Mouse (Mus musculus) liver, adult 2 months (tissue): ENCODE measurements around the gene St7l. TPM values are rescaled to one million over a fixed set of nuclear protein-coding genes. Genes with fewer than 3 reads are reported as not detected.
A peak's percentile ranks its signal among the peaks of the same experiment; 100 is the strongest.

Experiments
- DNase-seq: peaks from one replicate; pipeline ENCODE4 v3.0.0-alpha.2; 2011; ENCODE audit warnings: low read depth, low spot score; ENCODE audit errors: extremely low read depth
- H3K27ac ChIP-seq: fragments of 200-500 bp; replicated peaks from 2 replicates; pipeline ENCODE4 v1.5.1; 2012; ENCODE audit warnings: low read depth, mild to moderate bottlenecking, control low read depth, inconsistent platforms, low read length; ENCODE audit not compliant: insufficient read depth
- H3K27me3 ChIP-seq: fragments of 200-500 bp; 2 replicates; pipeline ENCODE4 v1.6.1; 2012; ENCODE audit warnings: mild to moderate bottlenecking, moderate library complexity, low read length, inconsistent platforms; ENCODE audit not compliant: control insufficient read depth, insufficient read depth
- H3K36me3 ChIP-seq: fragments of 200-500 bp; 2 replicates; pipeline ENCODE4 v1.6.1; 2012; ENCODE audit warnings: low read length, inconsistent platforms; ENCODE audit not compliant: control insufficient read depth, insufficient read depth
- H3K4me1 ChIP-seq: fragments of 200-500 bp; 2 replicates; pipeline ENCODE4 v1.6.1; 2011; ENCODE audit warnings: low read length; ENCODE audit not compliant: control insufficient read depth, insufficient read depth
- H3K4me3 ChIP-seq: fragments of 200-500 bp; 2 replicates; pipeline ENCODE4 v1.5.1; 2011; ENCODE audit warnings: low read depth, mild to moderate bottlenecking, control low read depth, low read length, moderate library complexity; ENCODE audit not compliant: insufficient read depth
- H3K79me2 ChIP-seq: fragments of 200-500 bp; 2 replicates; pipeline ENCODE4 v1.6.1; 2012; ENCODE audit warnings: inconsistent platforms, mild to moderate bottlenecking, low read length, moderate library complexity; ENCODE audit not compliant: control insufficient read depth, insufficient read depth
- H3K9ac ChIP-seq: fragments of 200-500 bp; 2 replicates; pipeline ENCODE4 v1.6.1; 2012; ENCODE audit warnings: low read depth, mild to moderate bottlenecking, control low read depth, inconsistent platforms, low read length
- CTCF ChIP-seq: fragments of 200-500 bp; IDR thresholded peaks from 2 replicates; pipeline ENCODE4 v1.5.1; 2011; ENCODE audit warnings: low read depth, low read length, control low read depth
- POLR2A ChIP-seq: fragments of 200-500 bp; IDR thresholded peaks from 2 replicates; pipeline ENCODE4 v1.6.1; 2011; ENCODE audit warnings: low read length, control low read depth; ENCODE audit not compliant: insufficient read depth; ENCODE audit errors: extremely low read depth
- WGBS: fragments of 180-500 bp; shearing (Covaris S2); methylation state at CpG from one replicate; pipeline ENCODE4 v1.1.7; 2018; 5-methylcytosine and 5-hydroxymethylcytosine counted together
- polyA plus RNA-seq: library from polyadenylated mRNA; depleted of rRNA; stranded (reverse); fragments of >200 nt; gene quantifications from 2 replicates; pipeline ENCODE4 v1.2.3, GENCODE M21; 2012
- total RNA-seq: library from RNA; depleted of rRNA; stranded (reverse); fragments of >200 nt; gene quantifications from 2 replicates; pipeline ENCODE4 v1.2.3, GENCODE M21; 2014

St7l gene
- total and polyA plus RNA-seq, 2 experiments = 5.4 to 39.8 TPM

DNA sequence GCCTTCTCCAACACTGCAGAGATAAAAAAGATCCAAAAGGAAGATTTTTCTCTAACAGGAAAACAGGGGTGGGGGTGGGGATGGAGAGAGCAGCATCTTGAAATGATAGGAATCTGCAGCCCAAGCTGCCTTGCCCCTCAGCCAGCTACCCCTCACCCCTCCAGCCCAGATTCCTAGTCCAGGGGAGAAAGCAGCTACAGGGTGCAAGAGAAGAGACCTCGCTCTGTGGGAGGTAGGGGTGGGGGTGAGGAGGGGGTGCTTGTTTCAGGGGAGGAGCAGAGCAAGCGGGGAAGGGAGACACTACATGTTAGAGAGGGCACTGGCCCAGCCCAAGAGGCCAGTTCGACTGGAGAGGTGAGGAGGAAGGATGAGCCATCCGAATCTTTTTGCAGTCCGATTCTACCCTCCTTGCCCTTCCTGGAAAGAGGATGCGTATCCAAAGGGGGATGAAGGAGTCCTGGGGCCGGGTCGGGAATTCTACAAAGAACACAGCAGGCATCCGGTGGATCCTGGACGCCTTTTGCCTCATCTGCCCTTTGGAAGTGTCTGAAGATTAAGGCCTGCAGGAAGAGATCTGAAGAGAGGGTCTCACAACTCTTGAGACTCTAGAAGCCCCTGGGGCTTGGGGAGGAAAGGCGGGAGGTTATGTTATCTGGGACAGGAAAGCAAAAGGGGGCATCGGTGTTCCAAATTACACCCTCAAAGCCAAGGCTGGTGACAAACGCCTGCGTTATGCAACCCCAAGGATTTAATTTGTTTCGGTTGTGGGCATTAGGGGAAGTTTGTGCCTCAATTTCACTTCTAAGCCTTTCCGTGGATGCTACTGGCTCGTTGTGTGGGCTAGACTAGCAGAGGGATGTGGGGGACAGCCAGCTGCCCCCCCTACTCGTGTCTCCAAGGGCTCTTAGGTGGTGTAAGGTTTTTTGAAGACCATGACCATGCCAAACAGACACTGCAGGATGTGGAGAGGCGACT is 96.5 kb downstream of the St7l start:
- peaks cover 2% of the 10 kb centered on the region; the same call in 1 of the 2 replicates for H3K4me1 ChIP-seq
- H3K27me3 ChIP-seq = peaks cover 16% of the 10 kb centered on the region
- no peak overlapping the region for H3K4me3 ChIP-seq
- H3K79me2 ChIP-seq = no peaks in the 10 kb centered on the region
- DNase-seq = no peak
- no peak overlapping the region for H3K27ac ChIP-seq
- H3K36me3 ChIP-seq = no peaks in the 10 kb centered on the region
- no peak overlapping the region for H3K9ac ChIP-seq
- TF ChIP-seq CTCF = no peak
- TF ChIP-seq POLR2A = no peak
- WGBS = 21% methylated on average over 19 of the region's 19 CpGs

DNA sequence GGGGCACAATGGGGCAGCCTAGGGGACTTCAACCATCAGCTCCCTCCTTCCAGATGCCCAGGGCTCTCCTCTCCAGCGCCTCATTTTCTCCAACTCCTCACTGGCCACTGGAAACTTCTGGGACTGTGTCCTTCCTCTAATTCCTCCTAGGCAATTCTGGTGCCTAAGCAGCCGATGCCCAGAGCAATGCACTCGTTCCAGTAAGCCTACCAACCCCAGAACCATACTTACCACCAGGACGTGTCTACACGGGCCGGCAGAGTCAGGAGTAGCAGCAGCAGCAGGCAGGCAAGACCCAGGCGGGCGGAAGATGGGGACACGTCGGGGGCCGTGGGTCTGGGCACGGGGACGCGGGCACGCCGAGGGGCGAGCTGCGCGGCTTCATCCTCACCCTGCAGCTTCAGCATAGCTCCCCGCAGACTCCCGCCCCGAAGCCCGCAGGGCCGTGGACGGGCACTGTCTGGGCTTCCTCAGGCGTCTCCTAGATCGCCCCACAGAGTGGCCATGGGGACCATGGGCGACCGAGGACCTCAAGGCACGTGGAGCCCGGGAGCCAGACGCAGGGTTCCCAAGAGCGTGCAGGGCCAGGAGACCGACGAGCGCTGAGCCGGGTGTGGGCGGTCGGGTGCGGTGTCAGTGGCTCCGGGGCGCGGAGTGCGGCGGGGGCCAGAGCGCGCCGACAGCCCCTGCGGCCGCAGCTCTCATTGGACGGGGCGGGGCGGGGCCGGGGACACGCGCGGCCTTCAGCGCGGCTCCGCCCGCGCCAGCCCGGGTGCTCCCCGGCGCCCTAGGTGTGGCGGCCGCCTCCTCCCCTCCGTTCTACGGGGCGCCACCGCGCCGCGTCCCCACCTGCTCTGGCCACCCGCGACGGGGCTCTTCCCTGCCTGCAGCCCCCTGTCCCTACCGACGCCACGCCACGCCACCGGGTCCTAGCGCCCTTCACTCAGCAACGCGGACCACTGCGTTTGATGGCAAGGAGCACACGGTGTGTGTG is 97.6 kb downstream of the St7l start, which contains the start of gene Wnt2b:
Gene Wnt2b (minus strand): TSS at position 856 of the 994 bp plus-strand sequence.
- H3K27me3 ChIP-seq = peaks cover 16% of the 10 kb centered on the region
- 4% methylated on average over 64 of the region's 87 CpGs for WGBS
- no peak for DNase-seq
- H3K27ac ChIP-seq = no peak within 1 kb of the TSS
- H3K9ac ChIP-seq = peak within 1 kb of the TSS; percentile 30; the same call in 1 of the 2 replicates
- TF ChIP-seq POLR2A (no peak), CTCF (no peak)
- H3K4me3 ChIP-seq = peak within 1 kb of the TSS; percentile 45; the same call in 1 of the 2 replicates
- H3K36me3 ChIP-seq = no peaks in the 10 kb centered on the region
- peaks cover 2% of the 10 kb centered on the region; the same call in 1 of the 2 replicates for H3K4me1 ChIP-seq
- no peaks in the 10 kb centered on the region for H3K79me2 ChIP-seq

DNA sequence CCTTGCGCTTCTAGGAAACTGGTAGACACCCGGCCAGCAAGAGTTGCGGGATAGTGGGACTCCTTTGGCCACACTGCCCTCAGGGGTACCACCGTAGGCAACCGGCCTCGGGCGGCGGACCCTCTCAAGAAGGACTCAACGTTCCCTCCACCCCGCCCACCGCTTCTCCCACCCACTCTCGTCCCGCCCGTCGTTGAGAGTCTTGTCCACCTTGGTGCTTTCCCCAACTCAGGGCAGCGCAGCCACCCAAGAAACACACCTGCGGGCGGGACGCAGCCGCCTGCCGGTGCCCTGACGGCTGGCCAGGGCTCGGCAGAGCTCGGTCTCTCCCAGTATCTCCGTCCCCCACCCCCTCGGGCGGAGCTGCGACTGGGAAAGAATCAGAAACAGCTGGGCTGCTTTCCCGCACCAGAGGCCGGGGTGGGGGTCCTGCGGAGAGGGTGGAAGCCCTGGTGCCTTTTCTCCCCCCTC is 98.4 kb downstream of the St7l start:
- WGBS = 2% methylated on average over 31 of the region's 31 CpGs
- DNase-seq = no peak
- no peak for TF ChIP-seq CTCF
- TF ChIP-seq POLR2A = no peak
- H3K4me1 ChIP-seq = peaks cover 2% of the 10 kb centered on the region; the same call in 1 of the 2 replicates
- H3K27me3 ChIP-seq = peaks cover 16% of the 10 kb centered on the region
- H3K4me3 ChIP-seq = peak overlapping the region; percentile 45; the same call in 1 of the 2 replicates
- H3K9ac ChIP-seq = no peak overlapping the region
- H3K79me2 ChIP-seq = no peaks in the 10 kb centered on the region
- H3K36me3 ChIP-seq = no peaks in the 10 kb centered on the region
- no peak overlapping the region for H3K27ac ChIP-seq

DNA sequence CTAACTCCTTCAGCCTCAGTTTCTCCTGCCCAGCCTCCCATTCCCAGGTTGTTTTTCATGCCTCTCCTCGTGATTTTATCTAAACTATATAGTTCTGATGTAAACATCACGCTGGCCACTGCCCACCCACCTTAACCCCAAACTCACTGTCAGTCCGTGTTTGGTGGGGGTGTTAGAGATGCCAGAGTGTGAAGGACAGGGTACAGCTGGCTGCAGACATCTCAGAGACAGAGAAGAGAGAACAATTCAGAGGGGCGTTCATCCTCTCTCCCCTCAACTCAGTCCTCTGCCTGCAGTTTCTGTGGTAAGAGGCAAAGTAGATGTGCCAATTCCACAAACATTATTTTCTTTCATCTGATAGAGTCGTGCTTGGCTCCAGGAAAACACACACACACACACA is 99.1 kb downstream of the St7l start:
- Histone ChIP-seq H3K27ac (no peak overlapping the region), H3K9ac (no peak overlapping the region), H3K4me1 (peaks cover 2% of the 10 kb centered on the region; the same call in 1 of the 2 replicates), H3K4me3 (no peak overlapping the region), H3K27me3 (peaks cover 19% of the 10 kb centered on the region), H3K36me3 (no peaks in the 10 kb centered on the region), H3K79me2 (no peaks in the 10 kb centered on the region)
- no peak for TF ChIP-seq POLR2A
- no peak for TF ChIP-seq CTCF
- 9% methylated on average over 5 of the region's 5 CpGs for WGBS
- DNase-seq = no peak

DNA sequence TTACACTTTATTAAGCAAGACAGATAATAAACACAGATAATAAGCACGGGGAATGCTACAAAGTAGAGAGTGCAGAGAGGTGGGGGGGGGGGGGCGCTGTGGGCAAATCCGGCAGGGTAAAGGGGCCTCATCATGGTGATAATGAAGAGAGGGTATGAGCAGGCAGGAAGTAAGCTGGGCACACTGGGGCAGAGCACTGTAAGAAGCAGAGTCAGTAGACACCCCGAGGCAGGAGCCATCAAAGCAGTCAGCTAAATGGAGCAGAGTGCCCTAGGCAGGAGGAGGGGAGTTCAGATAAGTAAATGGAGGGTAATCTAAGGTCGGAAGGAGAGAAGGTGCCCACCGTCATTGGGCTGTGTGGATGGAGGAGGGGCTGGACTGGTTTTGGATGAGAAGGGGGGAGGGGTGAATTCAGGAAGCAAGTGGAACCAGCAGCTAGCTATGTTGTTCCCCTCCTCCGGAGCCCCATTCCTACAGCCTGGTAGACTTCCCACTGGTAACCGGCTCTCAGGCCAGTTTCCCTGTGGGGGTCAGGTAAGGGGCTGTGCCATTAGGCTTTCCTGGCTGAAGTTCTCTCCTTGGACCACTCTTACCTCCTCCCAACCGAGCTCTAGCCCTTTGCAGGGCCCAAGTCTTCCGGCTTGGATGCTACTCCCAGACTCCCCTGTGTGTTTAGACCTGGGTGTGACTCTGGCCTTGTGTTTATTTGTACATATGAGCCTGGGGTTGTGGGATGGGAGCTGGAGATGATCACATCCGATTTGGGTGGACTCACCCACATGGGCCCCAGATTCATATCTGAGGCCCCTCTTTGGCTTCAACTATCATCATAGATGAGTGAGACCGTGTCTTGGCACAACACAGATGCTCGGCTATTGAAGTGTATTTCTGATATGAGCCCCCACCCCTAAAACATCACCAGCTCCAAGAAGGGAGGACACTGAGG is 99.8 kb downstream of the St7l start:
- Histone ChIP-seq H3K4me3 (no peak overlapping the region), H3K4me1 (peaks cover 5% of the 10 kb centered on the region; the same call in 1 of the 2 replicates), H3K27me3 (peaks cover 19% of the 10 kb centered on the region), H3K9ac (no peak overlapping the region), H3K27ac (no peak overlapping the region), H3K36me3 (no peaks in the 10 kb centered on the region), H3K79me2 (no peaks in the 10 kb centered on the region)
- 41% methylated on average over 12 of the region's 13 CpGs for WGBS
- TF ChIP-seq CTCF = no peak
- TF ChIP-seq POLR2A = no peak
- DNase-seq = no peak
